Mouse (Mus musculus) ES-Bruce4 (cell line): ENCODE data around the gene Slc22a13. TPM values are rescaled to one million over a fixed set of nuclear protein-coding genes. Genes with fewer than 3 reads are reported as not detected.

Experiments
- H3K27ac ChIP-seq: 2 replicates; pipeline ENCODE4 v1.5.1; 2012; ENCODE audit warnings: low read length, inconsistent platforms; ENCODE audit not compliant: insufficient read depth
- H3K27me3 ChIP-seq: 2 replicates; pipeline ENCODE4 v1.6.1; 2012; ENCODE audit warnings: mild to moderate bottlenecking, low read length, inconsistent platforms; ENCODE audit not compliant: control insufficient read depth, poor library complexity, insufficient read depth, severe bottlenecking
- H3K36me3 ChIP-seq: 2 replicates; pipeline ENCODE4 v1.6.1; 2012; ENCODE audit warnings: inconsistent platforms, mild to moderate bottlenecking, low read length, moderate library complexity; ENCODE audit not compliant: control insufficient read depth, poor library complexity, insufficient read depth, severe bottlenecking
- H3K4me1 ChIP-seq: one replicate; pipeline ENCODE4 v1.8.1; 2011; ENCODE audit warnings: low read length; ENCODE audit not compliant: control insufficient read depth, insufficient read depth
- H3K4me3 ChIP-seq: 2 replicates; pipeline ENCODE4 v1.5.1; 2011; ENCODE audit warnings: low read depth, mild to moderate bottlenecking, low read length
- H3K9ac ChIP-seq: 2 replicates; pipeline ENCODE4 v1.6.1; 2012; ENCODE audit warnings: low read depth, mild to moderate bottlenecking, inconsistent platforms; ENCODE audit not compliant: poor library complexity, severe bottlenecking
- H3K9me3 ChIP-seq: replicated peaks from 2 replicates; pipeline ENCODE4 v1.6.1; 2012; ENCODE audit warnings: mild to moderate bottlenecking, low read length, inconsistent platforms; ENCODE audit not compliant: control insufficient read depth, poor library complexity, insufficient read depth, severe bottlenecking
- CTCF ChIP-seq: IDR thresholded peaks from one replicate; pipeline ENCODE4 v1.8.1; 2011; ENCODE audit warnings: low read depth, low read length
- EP300 ChIP-seq: IDR thresholded peaks from 2 replicates; pipeline ENCODE4 v1.6.1; 2011; ENCODE audit warnings: low read depth, low read length; ENCODE audit not compliant: insufficient read depth
- POLR2A ChIP-seq: IDR thresholded peaks from one replicate; pipeline ENCODE4 v1.8.1; 2011; ENCODE audit warnings: low read length; ENCODE audit not compliant: insufficient read depth
- polyA plus RNA-seq: library from polyadenylated mRNA; stranded (reverse); fragments of >200 nt; gene quantifications from 2 replicates; pipeline ENCODE4 v1.2.4, GENCODE M21; 2011; ENCODE audit warnings: low read depth; ENCODE audit not compliant: missing spikeins, insufficient read depth, insufficient read length

Gene Slc22a13
- polyA plus RNA-seq, 1 experiment, result 0.34 TPM

- no peak for TF ChIP-seq POLR2A
- no peak for TF ChIP-seq EP300
- TF ChIP-seq CTCF, result no peak
- no peaks in the 10 kb centered on the region for H3K27me3 ChIP-seq
- no peak overlapping the region for H3K4me3 ChIP-seq
- H3K36me3 ChIP-seq, result peaks cover 50% of the 10 kb centered on the region
- no peaks in the 10 kb centered on the region for H3K9me3 ChIP-seq
- H3K27ac ChIP-seq, result no peak overlapping the region
- no peaks in the 10 kb centered on the region for H3K4me1 ChIP-seq
- no peak overlapping the region for H3K9ac ChIP-seq
Measured at GRCm38 (mm10) chr9:119246826-119247225, 37.9 kb upstream of the Slc22a13 start.

GRCm38 (mm10) chr9:119243981-119244380 is 35.1 kb upstream of the Slc22a13 start:
- Histone ChIP-seq H3K36me3 (peaks cover 46% of the 10 kb centered on the region), H3K27ac (no peak overlapping the region), H3K9ac (no peak overlapping the region), H3K9me3 (no peaks in the 10 kb centered on the region), H3K4me1 (no peaks in the 10 kb centered on the region), H3K27me3 (no peaks in the 10 kb centered on the region), H3K4me3 (no peak overlapping the region)
- TF ChIP-seq CTCF, result no peak
- TF ChIP-seq EP300, result no peak
- TF ChIP-seq POLR2A, result no peak

GRCm38 (mm10) chr9:119241169-119241865 is 32.4 kb upstream of the Slc22a13 start:
- Histone ChIP-seq H3K36me3 (peaks cover 42% of the 10 kb centered on the region), H3K4me1 (no peaks in the 10 kb centered on the region)
- TF ChIP-seq POLR2A (no peak), EP300 (no peak), CTCF (no peak)

GRCm38 (mm10) chr9:119240286-119240997 is 31.5 kb upstream of the Slc22a13 start:
- Histone ChIP-seq H3K9me3 (no peaks in the 10 kb centered on the region), H3K27me3 (no peaks in the 10 kb centered on the region), H3K9ac (no peak overlapping the region), H3K4me1 (no peaks in the 10 kb centered on the region), H3K4me3 (no peak overlapping the region), H3K36me3 (peaks cover 38% of the 10 kb centered on the region), H3K27ac (no peak overlapping the region)
- TF ChIP-seq CTCF (no peak), POLR2A (no peak), EP300 (no peak)

More at GRCm38 (mm10) chr9:119241169-119241865, 32.4 kb upstream of the Slc22a13 start:
- Histone ChIP-seq H3K4me3 (no peak overlapping the region), H3K9me3 (no peaks in the 10 kb centered on the region), H3K27ac (no peak overlapping the region), H3K27me3 (no peaks in the 10 kb centered on the region), H3K9ac (no peak overlapping the region)

- Histone ChIP-seq H3K4me3 (no peak overlapping the region), H3K4me1 (no peaks in the 10 kb centered on the region), H3K27ac (no peak overlapping the region), H3K27me3 (no peaks in the 10 kb centered on the region), H3K9me3 (no peaks in the 10 kb centered on the region), H3K9ac (no peak overlapping the region), H3K36me3 (peaks cover 33% of the 10 kb centered on the region)
- TF ChIP-seq EP300 (no peak), POLR2A (no peak), CTCF (no peak)
Measured at GRCm38 (mm10) chr9:119239274-119239673, 30.4 kb upstream of the Slc22a13 start.

- H3K9me3 ChIP-seq, result no peaks in the 10 kb centered on the region
- H3K9ac ChIP-seq, result no peak overlapping the region
- no peaks in the 10 kb centered on the region for H3K4me1 ChIP-seq
- H3K4me3 ChIP-seq, result no peak overlapping the region
- no peaks in the 10 kb centered on the region for H3K27me3 ChIP-seq
- H3K36me3 ChIP-seq, result peaks cover 29% of the 10 kb centered on the region
- H3K27ac ChIP-seq, result no peak overlapping the region
- TF ChIP-seq CTCF, result no peak
- no peak for TF ChIP-seq EP300
- no peak for TF ChIP-seq POLR2A
Measured at GRCm38 (mm10) chr9:119238796-119239195, 29.9 kb upstream of the Slc22a13 start.
